Mouse (Mus musculus): ENCODE measurements around the gene Brd9.
"Not testable (repeated sequence)": the region's sequence is repeated elsewhere in the genome, so short reads cannot be mapped to it uniquely, and the experiment has no call there.

The Brd9 gene

GRCm38 (mm10) chr13:73991267-73991666, 53.7 kb downstream of the Brd9 start:
- DNase-seq = no peak

DNA sequence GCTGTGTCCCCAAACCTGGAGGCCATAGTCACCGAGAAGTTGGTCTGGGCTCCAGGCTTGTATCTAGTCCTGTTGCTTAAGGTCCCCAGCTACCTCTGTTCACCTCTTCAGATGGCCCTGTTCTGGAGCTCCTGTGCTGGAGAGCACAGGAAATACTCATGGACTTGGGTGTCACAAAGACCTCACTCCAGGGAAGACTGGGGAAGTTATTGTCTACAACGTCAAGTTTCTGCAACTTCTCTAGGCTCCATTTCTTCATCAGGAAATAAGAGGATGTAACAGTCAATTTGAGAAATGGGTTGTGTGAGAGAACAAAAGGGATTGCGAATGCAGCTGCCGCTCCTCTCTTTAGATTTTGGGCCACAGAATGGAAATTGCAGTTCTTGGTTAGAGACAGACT, 58.8 kb downstream of the Brd9 start:
- no peak for DNase-seq

DNA sequence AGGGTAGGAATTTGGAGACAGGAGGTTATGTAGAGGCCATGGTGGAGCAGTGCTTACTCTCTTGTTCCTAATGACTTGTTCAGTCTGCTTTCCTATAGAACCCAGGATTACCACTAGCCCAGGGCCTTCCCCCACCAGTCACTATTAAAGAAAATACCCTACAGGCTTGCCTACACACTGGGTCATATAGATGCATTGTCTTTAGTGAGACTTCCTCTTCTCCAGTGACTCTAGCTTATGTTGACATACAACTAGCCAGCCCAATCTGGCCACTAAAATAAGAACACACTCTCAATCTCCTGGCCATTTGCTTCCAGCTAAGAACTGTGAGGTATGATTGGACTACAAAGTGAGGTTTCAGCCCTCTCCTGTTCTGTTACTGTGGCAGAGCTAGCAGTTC, 62.9 kb downstream of the Brd9 start:
- DNase-seq = no peak

- no peak for DNase-seq
Measured at GRCm38 (mm10) chr13:74000961-74001360, 63.4 kb downstream of the Brd9 start.

DNA sequence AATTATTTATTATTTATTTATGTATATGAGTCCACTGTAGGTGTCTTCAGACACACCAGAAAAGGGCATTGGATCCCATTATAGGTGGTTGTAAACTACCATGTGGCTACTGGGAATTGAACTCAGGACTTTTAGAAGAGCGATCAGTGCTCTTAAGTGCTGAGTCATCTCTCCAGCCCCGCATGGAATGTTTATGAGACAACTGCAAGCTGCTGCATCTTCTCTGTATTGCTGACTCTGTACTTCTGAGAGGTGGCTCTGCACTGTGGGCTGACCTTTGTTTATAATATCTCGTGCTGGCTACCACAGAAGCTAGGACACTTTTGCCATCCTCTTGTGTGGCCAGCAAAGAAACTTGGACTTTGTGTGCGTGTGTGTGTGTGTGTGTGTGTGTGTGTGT, 63.9 kb downstream of the Brd9 start:
- DNase-seq = no peak

DNA sequence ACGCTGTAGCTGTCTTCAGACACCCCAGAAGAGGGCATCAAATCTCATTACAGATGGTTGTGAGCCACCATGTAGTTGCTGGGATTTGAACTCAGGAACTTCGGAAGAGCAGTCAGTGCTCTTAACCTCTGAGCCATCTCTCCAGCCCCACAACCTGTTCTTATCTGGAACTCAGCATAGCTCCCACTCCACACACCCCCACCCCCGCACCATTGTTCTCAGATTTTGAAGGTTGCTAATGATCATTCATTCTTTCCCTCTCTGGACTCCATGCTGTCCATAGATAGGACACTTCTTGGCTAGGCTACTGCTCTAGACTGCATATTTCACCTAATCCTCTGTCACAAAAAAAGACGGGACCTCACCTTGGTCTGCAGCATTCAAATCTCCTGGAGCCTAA, 69.3 kb downstream of the Brd9 start:
- not testable (repeated sequence) for DNase-seq

- not testable (repeated sequence) for DNase-seq
Measured at GRCm38 (mm10) chr13:74008216-74008615, 70.6 kb downstream of the Brd9 start.

DNA sequence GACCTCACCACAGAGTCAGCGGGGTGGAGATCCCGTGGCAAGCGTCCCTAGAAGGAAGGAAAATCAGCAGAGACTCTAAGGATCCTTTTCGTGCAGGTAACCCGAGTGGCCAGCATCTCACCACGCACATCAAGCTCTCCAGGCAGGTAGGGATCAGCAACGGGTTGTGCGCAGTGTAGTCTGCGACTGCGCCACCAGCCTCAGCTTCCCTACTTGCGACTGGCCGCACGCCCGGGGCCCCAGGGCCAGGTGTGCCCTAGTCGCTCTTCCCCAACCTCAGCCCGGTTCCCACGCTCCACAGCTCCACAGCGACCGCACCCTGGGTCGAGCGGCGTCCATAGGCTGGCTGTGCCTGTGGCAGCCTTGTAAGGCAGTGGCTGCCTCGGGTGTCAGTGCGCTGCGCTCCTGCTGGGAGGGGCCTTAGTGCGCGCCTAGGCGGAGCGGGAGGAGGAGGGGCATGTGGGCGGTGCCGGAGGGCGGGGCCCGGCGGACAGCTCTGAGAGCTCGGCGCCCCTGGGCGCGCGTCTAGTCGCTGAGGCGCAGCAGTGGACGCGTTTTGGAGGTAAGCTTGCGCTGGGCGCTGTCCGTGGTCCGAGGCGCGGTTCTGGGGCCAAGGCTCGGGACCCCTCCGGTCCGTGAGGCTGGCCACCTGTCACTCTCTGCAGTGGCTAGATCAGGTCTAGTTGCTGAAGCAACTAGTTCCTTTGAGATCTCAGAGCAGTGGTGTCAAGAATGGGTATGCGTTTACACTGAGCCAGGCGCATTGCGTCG, 71.5 kb downstream of the Brd9 start, which contains the start of gene Tppp:
TSS of gene Tppp (plus strand) at position 460 of the 771 bp plus-strand sequence.
- peak; percentile 94 for DNase-seq

DNA sequence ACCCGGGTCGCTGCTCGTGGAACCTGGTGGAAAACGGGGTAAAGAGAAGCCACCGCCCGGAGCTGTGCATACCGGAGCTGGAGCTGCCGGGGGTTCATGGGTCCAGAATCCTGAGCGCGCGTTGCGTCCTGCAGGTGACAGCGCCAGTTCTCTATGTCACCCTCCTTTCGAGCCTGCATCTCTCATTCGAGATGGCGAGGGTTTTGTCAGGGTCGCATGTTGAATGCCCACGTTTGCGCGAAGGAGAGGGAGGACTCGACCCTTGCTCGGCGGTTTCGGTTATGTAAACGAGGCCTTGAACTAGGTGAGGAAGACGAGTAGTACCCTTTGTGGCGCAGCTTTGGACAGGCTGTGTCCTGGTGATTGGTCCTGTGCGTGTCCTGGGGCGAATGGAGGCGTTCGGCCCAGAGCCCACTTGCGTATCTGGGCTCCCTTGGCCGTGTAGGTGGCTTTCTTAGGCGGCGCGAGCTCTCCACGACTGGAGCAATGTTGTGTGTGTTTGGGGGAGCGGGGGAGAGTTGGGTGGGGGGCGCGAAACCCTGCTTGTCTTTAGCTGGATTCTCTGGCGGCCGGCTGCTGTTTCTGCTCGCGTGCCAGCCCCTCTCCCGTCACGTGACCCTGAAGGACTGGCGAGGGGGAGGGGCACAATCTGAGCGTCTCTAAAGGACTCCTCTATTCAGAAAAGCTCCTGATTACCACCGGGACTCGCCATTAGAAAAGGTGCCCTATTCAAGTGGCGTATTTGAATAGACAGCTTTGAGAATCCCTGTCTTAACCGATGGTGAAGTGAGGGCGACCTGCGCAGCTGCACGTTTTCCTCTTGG, 72.4 kb downstream of the Brd9 start:
- DNase-seq = peak; percentile 39
